Mouse (Mus musculus): ENCODE measurements around the gene Asic4.
A peak's percentile ranks its signal among the peaks of the same experiment; 100 is the strongest.

Asic4 gene

GRCm38 (mm10) chr1:75467215-75467927 is 17.1 kb downstream of the Asic4 start:
- DNase-seq (ENCODE audit: low spot score in 2 of 2), result peak; percentile 89 to 90

GRCm38 (mm10) chr1:75469287-75469825 is 19.1 kb downstream of the Asic4 start:
- no peak for DNase-seq (ENCODE audit: low spot score in 2 of 2)

- DNase-seq (ENCODE audit: low spot score in 2 of 2), result no peak
Measured at GRCm38 (mm10) chr1:75476441-75476840, 26.2 kb downstream of the Asic4 start.

GRCm38 (mm10) chr1:75477264-75477965 is 27.2 kb downstream of the Asic4 start:
- peak; percentile 87 to 91 for DNase-seq (ENCODE audit: low spot score in 2 of 2)

- DNase-seq (ENCODE audit: low spot score in 2 of 2), result peak in 1 of 2 experiments; percentile 39
Measured at GRCm38 (mm10) chr1:75477966-75478290, 27.7 kb downstream of the Asic4 start.

- DNase-seq (ENCODE audit: low spot score in 2 of 2), result no peak
Measured at GRCm38 (mm10) chr1:75478497-75478896, 28.3 kb downstream of the Asic4 start.

- peak; percentile 97 to 98 for DNase-seq (ENCODE audit: low spot score in 2 of 2)
Measured at GRCm38 (mm10) chr1:75478916-75479634, 28.8 kb downstream of the Asic4 start, which contains the start of the genes Chpf and Tmem198. Gene Chpf (minus strand): TSS chr1:75479307. Gene Tmem198 (plus strand): TSS chr1:75479532.

GRCm38 (mm10) chr1:75479635-75479989 is 29.4 kb downstream of the Asic4 start:
- DNase-seq (ENCODE audit: low spot score in 2 of 2), result no peak

GRCm38 (mm10) chr1:75480036-75480435 is 29.8 kb downstream of the Asic4 start:
- no peak for DNase-seq (ENCODE audit: low spot score in 2 of 2)

- DNase-seq (ENCODE audit: low spot score in 2 of 2), result peak; percentile 55 to 56
Measured at GRCm38 (mm10) chr1:75480735-75481134, 30.5 kb downstream of the Asic4 start.

- DNase-seq (ENCODE audit: low spot score in 2 of 2), result no peak
Measured at GRCm38 (mm10) chr1:75486561-75486960, 36.3 kb downstream of the Asic4 start.

GRCm38 (mm10) chr1:75487040-75487404 is 36.8 kb downstream of the Asic4 start:
- no peak for DNase-seq (ENCODE audit: low spot score in 2 of 2)

- DNase-seq (ENCODE audit: low spot score in 2 of 2), result peak; percentile 70 to 74
Measured at GRCm38 (mm10) chr1:75487405-75488161, 37.3 kb downstream of the Asic4 start.

GRCm38 (mm10) chr1:75490785-75491551 is 40.7 kb downstream of the Asic4 start:
- no peak for DNase-seq (ENCODE audit: low spot score in 2 of 2)

- DNase-seq (ENCODE audit: low spot score in 2 of 2), result no peak
Measured at GRCm38 (mm10) chr1:75492579-75493170, 42.4 kb downstream of the Asic4 start.

- DNase-seq (ENCODE audit: low spot score in 2 of 2), result peak in 1 of 2 experiments; percentile 54
Measured at GRCm38 (mm10) chr1:75494878-75495548, 44.8 kb downstream of the Asic4 start.

- DNase-seq (ENCODE audit: low spot score in 2 of 2), result no peak
Measured at GRCm38 (mm10) chr1:75498897-75499296, 48.7 kb downstream of the Asic4 start.

- DNase-seq (ENCODE audit: low spot score in 2 of 2), result no peak
Measured at GRCm38 (mm10) chr1:75499441-75499840, 49.2 kb downstream of the Asic4 start.

GRCm38 (mm10) chr1:75501905-75502304 is 51.7 kb downstream of the Asic4 start:
- no peak for DNase-seq (ENCODE audit: low spot score in 2 of 2)

Data from right cerebral cortex, adult 2 months (tissue).